In the genomic region with DNA sequence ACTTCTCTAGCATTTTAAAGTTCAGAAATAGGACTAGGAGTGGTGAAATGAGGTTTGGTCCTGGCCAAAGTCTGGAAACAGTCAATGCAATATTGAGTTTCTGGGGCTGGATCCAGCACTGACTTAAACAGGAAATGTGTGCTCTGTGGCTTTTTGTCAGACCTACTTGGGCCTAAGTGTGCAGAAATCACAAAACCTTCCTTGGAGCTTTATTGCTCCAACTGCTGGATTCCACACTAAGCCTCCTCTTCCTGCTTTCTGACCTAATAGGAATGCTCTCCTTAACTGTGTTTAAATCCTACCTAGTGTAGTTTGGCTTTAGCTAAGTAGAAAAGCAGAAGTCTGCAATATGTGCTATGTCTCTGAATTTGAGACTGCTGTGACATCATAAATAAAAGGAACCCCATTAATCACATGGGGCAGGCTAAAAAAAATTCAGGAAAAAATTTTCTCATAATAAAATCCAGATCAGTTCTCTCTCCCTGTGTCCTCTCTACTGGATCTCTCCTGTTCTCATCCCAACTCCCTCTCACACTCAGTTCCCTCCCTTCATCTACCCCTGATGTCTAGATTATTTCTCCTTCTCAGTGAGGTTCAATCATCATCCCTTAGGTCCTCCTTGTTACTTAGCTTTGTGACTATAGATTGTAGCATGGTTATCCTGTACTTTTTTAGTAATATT, we compare ENCODE assay signal across 14 mouse cellular contexts.
DNase-seq lines count a peak whose midpoint lies in the region; ATAC-seq and TF ChIP-seq lines count a peak whose summit lies in the region.
"Had no signal": no experiment of that assay in that cellular context is flagged by ENCODE, and none has a peak within 500 bp of the region (broad histone marks: within the 10 kb centered on the region; RNA-seq: fewer than 3 reads in every experiment).

No protein-coding gene starts in this region.

- no peaks in the 10 kb centered on the region for H3K4me1 ChIP-seq in lung, embryonic 14.5 days (ENCODE audit: insufficient read depth)
- H3K4me1 ChIP-seq in embryonic fibroblast, embryonic 13.5 days (ENCODE audit: control insufficient read depth, insufficient read depth, low read length) = peaks cover 8% of the 10 kb centered on the region
- no peaks in the 10 kb centered on the region for H3K4me1 ChIP-seq in stomach, embryonic 14.5 days (ENCODE audit: control insufficient read depth, insufficient read depth, low read length)
- no peaks in the 10 kb centered on the region for H3K4me1 ChIP-seq in liver, postnatal 0 days (ENCODE audit: insufficient read depth)
- H3K4me1 ChIP-seq: neural tube, embryonic 13.5 days had no signal

- ATAC-seq in lung, embryonic 14.5 days (ENCODE audit: insufficient read depth) = no peak
- ATAC-seq in stomach, embryonic 14.5 days (ENCODE audit: insufficient number of reproducible peaks, insufficient read depth, low FRiP score, low read depth) = peak; percentile 86; the same call in 1 of the 2 replicates
- ATAC-seq in liver, postnatal 0 days = no peak

- TF ChIP-seq EP300 in liver, postnatal 0 days (IDR thresholded peaks at IDR 0.05; ENCODE audit: low read depth) = no peak

- no peak; the same call in 1 of the 2 replicates for TF ChIP-seq POLR2A in embryonic fibroblast, embryonic 13.5 days (IDR thresholded peaks at IDR 0.05; ENCODE audit: low read depth, low read length)

- no peaks in the 10 kb centered on the region for H3K36me3 ChIP-seq in lung, embryonic 14.5 days (ENCODE audit: insufficient read depth)
- no peaks in the 10 kb centered on the region for H3K36me3 ChIP-seq in stomach, embryonic 14.5 days (ENCODE audit: control insufficient read depth, insufficient read depth, low read length)
- no peaks in the 10 kb centered on the region for H3K36me3 ChIP-seq in liver, postnatal 0 days (replicated peaks; ENCODE audit: insufficient read depth, low read length)
- H3K36me3 ChIP-seq: neural tube, embryonic 13.5 days had no signal

- no peak for TF ChIP-seq CTCF in lung, embryonic 14.5 days (IDR thresholded peaks at IDR 0.05; ENCODE audit: low read depth)
- TF ChIP-seq CTCF in embryonic fibroblast, embryonic 13.5 days (IDR thresholded peaks at IDR 0.05; ENCODE audit: borderline replicate concordance, insufficient read depth, low read length) = no peak
- no peak for TF ChIP-seq CTCF in liver, postnatal 0 days (IDR thresholded peaks at IDR 0.05; ENCODE audit: low read depth)

- intact Hi-C loops in heart, postnatal 10 days (cut with DNase I) = no loop called here

- no peak overlapping the region for H3K4me3 ChIP-seq in lung, embryonic 14.5 days (ENCODE audit: low read depth, low read length)
- no peak overlapping the region for H3K4me3 ChIP-seq in embryonic fibroblast, embryonic 13.5 days (ENCODE audit: insufficient read depth, low read length)
- no peak overlapping the region for H3K4me3 ChIP-seq in stomach, embryonic 14.5 days (ENCODE audit: low read depth, low read length)
- no peak overlapping the region for H3K4me3 ChIP-seq in liver, postnatal 0 days (ENCODE audit: low read depth, low read length)
- H3K4me3 ChIP-seq: neural tube, embryonic 13.5 days had no signal

- H3K27ac ChIP-seq in lung, embryonic 14.5 days (ENCODE audit: low read depth) = no peak overlapping the region
- H3K27ac ChIP-seq in embryonic fibroblast, embryonic 13.5 days (ENCODE audit: insufficient read depth, low read length) = peak overlapping the region; percentile 98
- peak overlapping the region; percentile 74 for H3K27ac ChIP-seq in stomach, embryonic 14.5 days (ENCODE audit: low read length)
- no peak overlapping the region for H3K27ac ChIP-seq in liver, postnatal 0 days (ENCODE audit: low read depth)
- H3K27ac ChIP-seq: neural tube, embryonic 13.5 days had no signal

- H3K9me3 ChIP-seq in lung, embryonic 14.5 days (ENCODE audit: low read depth, low read length) = no peaks in the 10 kb centered on the region
- no peaks in the 10 kb centered on the region for H3K9me3 ChIP-seq in stomach, embryonic 14.5 days (ENCODE audit: control insufficient read depth, low read depth, low read length)
- H3K9me3 ChIP-seq in liver, postnatal 0 days (ENCODE audit: low read length) = no peaks in the 10 kb centered on the region
- H3K9me3 ChIP-seq: neural tube, embryonic 13.5 days had no signal

- no peaks in the 10 kb centered on the region for H3K27me3 ChIP-seq in lung, embryonic 14.5 days (ENCODE audit: insufficient read depth, low read length)
- no peaks in the 10 kb centered on the region for H3K27me3 ChIP-seq in stomach, embryonic 14.5 days (ENCODE audit: control insufficient read depth, insufficient read depth, low read length)
- H3K27me3 ChIP-seq in liver, postnatal 0 days (ENCODE audit: insufficient read depth, low read length) = no peaks in the 10 kb centered on the region
- H3K27me3 ChIP-seq: neural tube, embryonic 13.5 days had no signal

- H3K4me2 ChIP-seq in lung, embryonic 14.5 days = no peak overlapping the region
- H3K4me2 ChIP-seq in stomach, embryonic 14.5 days (replicated peaks; ENCODE audit: low read depth, low read length) = no peak overlapping the region
- H3K4me2 ChIP-seq in liver, postnatal 0 days (ENCODE audit: low read depth, low read length) = no peak overlapping the region
- H3K4me2 ChIP-seq: neural tube, embryonic 13.5 days had no signal

- H3K9ac ChIP-seq in lung, embryonic 14.5 days = no peak overlapping the region
- H3K9ac ChIP-seq in stomach, embryonic 14.5 days (replicated peaks; ENCODE audit: low read depth, low read length) = no peak overlapping the region
- H3K9ac ChIP-seq in liver, postnatal 0 days (replicated peaks) = no peak overlapping the region
- H3K9ac ChIP-seq: neural tube, embryonic 13.5 days had no signal

- DNase-seq in lung, embryonic 14.5 days = peak; percentile 30
- no peak for DNase-seq in lung, adult 18-20 months
- DNase-seq in heart, postnatal 10 days = peak; percentile 48 to 59
- DNase-seq in urinary bladder, postnatal 4 days (ENCODE audit: low spot score in 2 of 2) = no peak
- DNase-seq in MN1 (ENCODE audit: low spot score) = no peak
- DNase-seq in liver, postnatal 0 days = no peak
- DNase-seq: adrenal gland, adult 2 months; cerebellum, adult 9-10 months; kidney, postnatal 10 days; right cerebral cortex, postnatal 4 days; thymus, postnatal 14 days had no signal

Comparison
In these comparisons a context has a peak if more than half of its experiments do, and no peak if none do; other contexts are left out.
1. DNase-seq: peak in lung, embryonic 14.5 days (single experiment) and heart, postnatal 10 days (2 of 2); none in lung, adult 18-20 months (0 of 2), urinary bladder, postnatal 4 days (0 of 2), MN1 (single experiment) and liver, postnatal 0 days (single experiment).
2. H3K27ac ChIP-seq: peak in embryonic fibroblast, embryonic 13.5 days (single experiment) and stomach, embryonic 14.5 days (single experiment); none in lung, embryonic 14.5 days (single experiment) and liver, postnatal 0 days (single experiment).